Mouse (Mus musculus): Measurements from ENCODE around the gene Rhbdd1. TPM values are rescaled to one million over a fixed set of nuclear protein-coding genes. Genes with fewer than 3 reads are reported as not detected.

Rhbdd1 gene
- polyA plus RNA-seq, 1 experiment: 7.0 TPM

DNA sequence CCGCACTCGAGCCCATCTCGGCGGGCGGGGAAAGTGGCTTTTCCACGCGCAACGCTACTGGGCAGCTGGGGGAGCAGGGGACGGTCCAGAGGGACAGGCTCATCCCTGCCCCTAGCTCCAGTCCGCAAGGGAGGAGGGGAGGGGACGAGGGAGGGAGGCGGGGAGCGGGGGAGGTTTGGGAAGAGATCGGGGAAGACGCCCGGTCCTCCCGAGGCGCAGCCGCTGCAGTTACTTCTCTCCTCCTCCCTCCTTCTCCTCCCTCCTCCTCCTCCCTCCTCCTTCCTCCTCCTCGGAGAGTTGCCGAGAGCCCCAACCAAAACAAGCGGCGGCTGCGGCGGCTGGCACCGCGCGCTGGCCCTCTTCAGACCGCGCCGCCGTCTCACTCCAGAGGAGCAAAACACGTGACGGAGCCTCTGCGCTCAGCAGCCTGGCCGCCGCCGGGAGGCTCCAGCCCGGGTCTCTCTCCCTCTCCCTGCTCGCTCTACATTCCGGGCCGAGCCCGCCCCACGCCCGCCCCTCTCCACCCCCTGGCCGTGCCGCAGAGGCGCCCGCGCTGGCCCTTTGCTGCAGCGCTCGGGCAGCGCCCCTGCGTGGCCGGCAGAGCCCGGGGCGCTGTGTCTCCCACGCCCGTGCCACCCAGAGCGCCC lies 25.0 kb upstream of the Rhbdd1 start, which contains the start of gene Irs1:
Gene Irs1, minus strand, starts transcription at position 266 of the 647 bp plus-strand sequence.
- peak; percentile 69 to 82 for DNase-seq (ENCODE audit: extremely low spot score in 1 of 2, low spot score in 1 of 2)

DNA sequence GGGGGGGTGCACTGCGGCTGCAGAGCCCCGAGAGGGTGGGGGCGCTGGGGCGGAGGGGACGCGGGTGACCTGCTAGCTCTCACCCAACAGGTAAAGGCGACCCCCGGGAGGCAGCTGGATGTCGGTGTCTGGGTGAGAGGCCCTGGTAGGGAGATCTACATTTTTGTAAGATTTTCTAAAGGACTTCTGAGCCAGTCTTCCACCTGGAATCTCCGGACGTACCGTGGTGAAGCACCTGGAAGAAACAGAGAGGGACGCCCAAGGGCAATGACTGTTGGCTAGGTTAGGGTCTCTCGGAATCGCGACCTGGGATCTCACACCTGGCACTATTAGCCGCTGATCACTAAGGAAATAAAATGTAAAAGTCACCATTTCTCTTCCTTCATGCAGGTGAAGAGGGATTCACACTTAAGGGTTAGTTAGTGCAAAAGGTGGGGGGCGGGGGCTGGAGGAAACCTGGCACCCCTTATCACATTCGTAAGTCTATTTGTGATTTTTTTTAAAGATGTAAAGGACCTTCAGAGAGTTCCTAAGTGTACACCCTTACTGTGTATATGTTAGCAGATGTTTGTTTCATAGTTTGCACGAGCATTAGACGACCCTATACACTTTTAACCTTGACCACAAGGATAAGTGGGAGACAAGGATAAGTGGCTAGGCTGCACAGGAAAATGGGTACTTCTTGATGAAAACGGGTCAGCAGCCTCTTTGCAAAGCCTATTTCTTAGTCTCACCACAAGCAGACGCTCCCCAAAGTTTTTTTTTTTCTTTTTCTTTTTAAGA lies 24.1 kb upstream of the Rhbdd1 start:
- no peak for DNase-seq (ENCODE audit: extremely low spot score in 1 of 2, low spot score in 1 of 2)

DNA sequence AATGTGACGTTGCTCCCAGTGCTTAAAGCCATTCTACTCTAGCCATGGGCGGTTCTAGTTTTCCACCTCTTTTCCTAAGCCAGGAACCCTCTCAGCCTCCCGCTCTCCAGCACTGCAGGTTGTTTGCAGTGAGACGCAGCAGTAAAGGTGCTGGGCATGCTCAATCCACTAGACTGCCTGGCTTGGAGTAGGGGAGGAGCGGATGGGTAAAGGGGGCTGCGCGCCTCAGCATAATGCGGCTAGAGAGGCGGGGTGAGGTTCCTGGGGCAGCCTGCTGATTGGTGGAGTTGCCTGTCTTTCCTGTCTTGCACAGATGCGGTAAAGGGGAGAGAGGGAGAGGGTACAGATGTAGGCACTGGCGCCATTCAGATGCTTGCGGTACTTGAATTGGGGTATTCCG lies 23.5 kb upstream of the Rhbdd1 start:
- DNase-seq (ENCODE audit: extremely low spot score in 1 of 2, low spot score in 1 of 2): peak; percentile 71 to 85

DNA sequence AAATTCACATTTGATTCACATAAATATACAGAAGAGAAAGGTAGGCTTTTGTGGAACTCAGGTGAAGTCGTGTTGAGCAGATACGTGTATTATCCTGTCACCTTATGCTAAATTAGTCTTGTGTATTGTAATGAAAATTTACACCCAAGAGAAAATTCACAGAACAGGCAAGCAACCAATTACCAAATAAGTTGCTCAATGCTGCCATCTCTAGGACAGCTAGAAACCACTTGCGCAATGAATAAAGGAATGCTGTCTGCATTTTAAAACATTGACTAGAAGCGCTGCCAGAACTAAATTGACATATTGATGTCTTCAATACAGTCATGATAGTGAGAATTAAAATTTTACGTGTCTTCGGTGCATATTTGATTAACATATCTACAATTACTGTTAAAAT lies 22.1 kb upstream of the Rhbdd1 start:
- peak in 1 of 2 experiments; percentile 78 for DNase-seq (ENCODE audit: extremely low spot score in 1 of 2, low spot score in 1 of 2)

GRCm38 (mm10) chr1:82298586-82298985 lies 17.7 kb upstream of the Rhbdd1 start:
- DNase-seq (ENCODE audit: extremely low spot score in 1 of 2, low spot score in 1 of 2): no peak

GRCm38 (mm10) chr1:82304483-82304882 lies 11.8 kb upstream of the Rhbdd1 start:
- no peak for DNase-seq (ENCODE audit: extremely low spot score in 1 of 2, low spot score in 1 of 2)

- DNase-seq (ENCODE audit: extremely low spot score in 1 of 2, low spot score in 1 of 2): peak in 1 of 2 experiments; percentile 36
Observed at GRCm38 (mm10) chr1:82316746-82317126, 484 bp downstream of the Rhbdd1 start.

DNA sequence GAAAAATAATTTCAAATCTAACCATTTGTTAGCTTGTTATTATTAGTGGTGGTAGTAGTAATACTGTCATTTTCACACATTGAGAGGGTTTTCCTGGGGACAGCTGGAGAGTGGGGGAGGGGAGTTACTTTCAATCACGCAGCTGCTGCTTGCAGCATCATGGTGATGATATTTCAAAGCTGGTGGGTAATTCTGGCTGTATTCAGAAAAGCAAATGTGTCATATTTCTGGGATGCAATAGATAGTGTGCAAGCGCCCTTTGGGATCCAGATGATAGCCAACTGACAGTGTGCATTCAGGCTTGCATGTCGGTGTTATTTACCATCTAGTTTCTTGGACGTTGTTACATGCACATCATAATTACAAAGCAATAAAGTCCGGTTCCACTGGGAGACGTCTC lies 4.2 kb downstream of the Rhbdd1 start:
- DNase-seq (ENCODE audit: extremely low spot score in 1 of 2, low spot score in 1 of 2): peak in 1 of 2 experiments; percentile 18

- DNase-seq (ENCODE audit: extremely low spot score in 1 of 2, low spot score in 1 of 2): no peak
Observed at GRCm38 (mm10) chr1:82320864-82321263, 4.6 kb downstream of the Rhbdd1 start.

- DNase-seq (ENCODE audit: extremely low spot score in 1 of 2, low spot score in 1 of 2): no peak
Observed at GRCm38 (mm10) chr1:82321441-82321840, 5.2 kb downstream of the Rhbdd1 start.

- DNase-seq (ENCODE audit: extremely low spot score in 1 of 2, low spot score in 1 of 2): no peak
Observed at GRCm38 (mm10) chr1:82324131-82324785, 8.0 kb downstream of the Rhbdd1 start.

DNA sequence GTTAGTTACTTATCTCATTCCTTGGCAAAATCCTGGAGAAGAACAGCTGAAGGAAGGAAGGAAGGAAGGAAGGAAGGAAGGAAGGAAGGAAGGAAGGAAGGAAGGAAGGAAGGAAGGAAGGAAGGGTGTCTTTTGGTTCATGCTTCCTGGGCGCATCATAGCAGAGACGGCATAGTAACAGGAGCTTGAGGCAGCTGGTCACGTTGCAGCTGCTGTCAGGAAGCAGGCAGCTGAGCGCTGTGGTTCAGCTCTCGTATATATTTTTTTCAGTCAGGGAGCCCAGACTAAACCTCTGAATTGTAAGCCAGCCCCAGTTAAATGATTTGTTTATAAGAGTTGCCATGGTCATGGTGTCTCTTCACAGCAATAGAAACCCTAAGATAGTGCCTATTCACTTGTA lies 9.9 kb downstream of the Rhbdd1 start:
- DNase-seq (ENCODE audit: extremely low spot score in 1 of 2, low spot score in 1 of 2): no peak

DNA sequence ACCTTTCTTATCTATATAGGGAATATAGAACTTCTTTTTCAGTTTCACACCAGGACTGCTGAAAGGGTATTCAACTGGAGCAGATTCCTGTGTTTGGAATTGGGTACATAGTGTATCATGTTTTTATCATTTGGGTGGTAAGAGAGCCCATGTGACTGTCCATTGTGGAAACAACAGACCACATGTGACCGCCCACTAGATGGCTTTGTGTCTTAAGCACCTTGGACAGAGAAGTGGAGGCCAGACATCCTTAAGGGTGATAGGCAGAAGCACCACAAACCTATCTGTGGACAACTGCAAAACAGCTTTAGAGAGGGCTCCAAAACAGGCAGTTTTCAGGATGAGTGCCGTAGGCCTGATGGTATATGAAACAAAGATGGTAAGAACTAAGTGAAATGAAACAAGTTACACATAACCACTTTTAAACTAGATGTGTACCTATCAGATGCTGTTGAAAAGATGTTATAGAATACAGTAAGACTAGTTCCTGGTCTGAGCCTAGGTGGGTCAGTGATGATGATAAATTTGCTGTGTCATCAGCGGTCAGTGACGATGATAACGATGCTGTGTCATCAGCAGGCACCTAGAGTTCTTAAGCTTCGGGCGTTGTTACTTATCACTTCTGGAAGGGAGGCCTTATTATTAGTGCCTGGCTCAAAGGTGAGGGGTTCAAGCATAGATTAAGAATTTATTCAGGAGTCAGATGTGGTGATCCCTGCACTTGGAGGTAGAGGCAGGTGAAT lies 12.0 kb downstream of the Rhbdd1 start:
- DNase-seq (ENCODE audit: extremely low spot score in 1 of 2, low spot score in 1 of 2): no peak

DNA sequence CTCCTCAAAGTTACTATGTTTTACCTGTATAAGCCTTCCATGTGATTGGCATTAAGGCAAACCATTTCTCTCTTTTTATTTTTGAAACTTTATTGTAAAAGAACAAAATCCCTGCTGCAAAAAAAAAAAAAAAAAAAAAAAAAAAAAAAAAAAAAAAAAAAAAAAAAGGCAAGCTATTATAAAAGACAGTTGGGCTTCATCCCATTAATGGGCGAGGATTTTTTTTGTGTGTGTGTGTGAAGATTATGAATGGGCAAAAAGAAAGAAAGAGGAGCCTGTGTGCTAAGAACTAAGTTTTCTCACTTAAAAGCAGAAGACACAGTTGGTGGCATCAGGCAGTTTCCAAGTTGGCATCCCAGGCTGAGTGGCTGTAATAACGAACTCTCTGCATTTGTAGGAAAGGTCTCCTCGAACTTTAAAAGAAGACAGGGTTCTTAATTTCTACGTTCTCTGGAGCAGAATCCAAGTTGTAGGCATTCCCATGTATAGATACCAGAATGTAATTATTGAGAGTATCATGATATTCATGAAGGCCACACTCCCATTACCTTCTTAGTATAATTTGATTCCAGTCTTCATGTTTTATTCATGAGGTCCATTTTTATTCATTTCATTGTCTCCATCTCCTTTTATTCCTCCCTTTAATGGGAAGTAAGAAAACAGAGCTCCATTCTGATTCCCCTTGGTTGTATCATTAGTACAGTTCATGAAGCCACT lies 13.1 kb downstream of the Rhbdd1 start:
- DNase-seq (ENCODE audit: extremely low spot score in 1 of 2, low spot score in 1 of 2): no peak

DNA sequence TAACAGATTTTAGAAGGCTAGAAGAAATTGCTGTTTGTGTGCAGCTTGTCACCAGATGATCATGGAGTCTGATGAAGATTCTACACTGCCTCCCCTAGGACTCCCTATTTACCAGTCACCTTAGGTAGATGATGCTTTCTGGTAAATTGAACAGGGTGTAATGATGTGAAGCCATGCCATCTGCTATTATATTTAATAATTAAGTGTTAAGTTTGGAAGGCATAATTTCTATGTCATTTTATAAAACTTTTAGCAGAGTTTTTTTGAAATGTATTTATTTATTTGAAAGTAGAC lies 13.6 kb downstream of the Rhbdd1 start:
- DNase-seq (ENCODE audit: extremely low spot score in 1 of 2, low spot score in 1 of 2): no peak

GRCm38 (mm10) chr1:82334506-82334905 lies 18.3 kb downstream of the Rhbdd1 start:
- DNase-seq (ENCODE audit: extremely low spot score in 1 of 2, low spot score in 1 of 2): no peak

DNA sequence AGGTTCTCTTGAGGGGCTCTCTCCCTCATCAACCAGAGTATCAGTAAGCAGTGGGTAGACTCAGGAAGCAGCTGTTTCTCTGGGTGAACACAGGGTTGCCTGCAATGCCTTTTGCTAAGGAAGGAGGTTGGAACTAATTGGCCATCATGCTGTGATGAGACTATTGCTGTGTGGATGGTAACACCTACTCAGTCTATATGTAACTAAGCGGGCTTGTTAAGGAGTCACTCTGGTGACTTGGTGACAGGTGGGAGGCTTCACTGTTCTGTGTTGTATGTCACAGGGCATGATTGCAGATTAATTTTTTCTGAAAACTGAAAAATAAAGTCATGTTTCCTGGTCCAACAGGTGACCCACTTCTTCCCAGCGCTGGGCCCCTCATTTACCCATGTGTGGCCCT lies 36.8 kb downstream of the Rhbdd1 start:
- DNase-seq (ENCODE audit: extremely low spot score in 1 of 2, low spot score in 1 of 2): no peak

GRCm38 (mm10) chr1:82353755-82354154 lies 37.5 kb downstream of the Rhbdd1 start:
- no peak for DNase-seq (ENCODE audit: extremely low spot score in 1 of 2, low spot score in 1 of 2)

- peak in 1 of 2 experiments; percentile 16 for DNase-seq (ENCODE audit: extremely low spot score in 1 of 2, low spot score in 1 of 2)
Observed at GRCm38 (mm10) chr1:82358871-82359647, 42.8 kb downstream of the Rhbdd1 start.

- DNase-seq (ENCODE audit: extremely low spot score in 1 of 2, low spot score in 1 of 2): no peak
Observed at GRCm38 (mm10) chr1:82359648-82360026, 43.4 kb downstream of the Rhbdd1 start.

All from frontal cortex, adult 2 months (tissue).